Mouse (Mus musculus): ENCODE measurements around the gene Kcnj15.

DNA sequence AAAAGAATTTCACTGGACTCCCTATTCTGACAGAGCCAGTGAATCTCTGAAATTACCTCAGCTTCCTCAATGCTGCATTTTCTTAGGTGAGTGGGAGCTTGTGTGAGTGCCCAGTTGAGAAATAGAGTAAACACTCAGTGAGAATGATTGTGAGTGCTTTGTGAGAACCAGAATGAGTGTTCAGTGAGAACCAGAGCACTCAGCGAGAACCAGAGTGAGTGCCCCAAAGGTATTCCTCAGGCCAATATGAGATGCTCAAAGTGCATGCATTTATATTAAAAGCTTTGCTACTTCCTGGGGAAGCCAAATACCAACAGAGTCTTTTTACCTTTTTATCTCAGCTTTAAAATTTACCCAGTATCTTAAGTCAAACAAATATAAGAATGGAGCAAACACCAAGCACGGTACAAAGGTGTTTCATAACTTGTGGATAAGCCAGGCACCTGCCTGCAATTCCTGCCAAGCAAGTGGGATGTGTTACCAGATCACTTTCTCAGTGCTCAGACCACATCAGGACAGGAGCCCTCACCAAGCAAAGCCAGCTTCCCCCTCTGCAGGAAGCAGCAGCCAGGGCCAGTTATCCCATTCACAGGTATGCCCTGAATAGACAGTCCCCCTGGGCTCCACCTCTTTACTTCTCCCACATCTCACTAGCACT is 22.3 kb upstream of the Kcnj15 start:
- TF ChIP-seq CTCF (IDR thresholded peaks at IDR 0.05; ENCODE audit: insufficient read depth, low read length) (no peak), POLR2A (IDR thresholded peaks at IDR 0.05; ENCODE audit: borderline replicate concordance, extremely low read depth, low read depth, low read length) (no peak)

Data from lung, adult 2 months (tissue).